Mouse (Mus musculus) stomach, postnatal 0 days (tissue): Measurements from ENCODE around the gene Pak2.

Experiments used
- CTCF ChIP-seq: IDR thresholded peaks from 2 replicates; pipeline ENCODE4 v1.5.1; 2016; ENCODE audit warnings: antibody characterized with exemption, low read depth, mild to moderate bottlenecking, moderate library complexity
- EP300 ChIP-seq: optimal IDR thresholded peaks from 2 replicates; pipeline ENCODE3; 2016; ENCODE audit warnings: antibody characterized with exemption

DNA sequence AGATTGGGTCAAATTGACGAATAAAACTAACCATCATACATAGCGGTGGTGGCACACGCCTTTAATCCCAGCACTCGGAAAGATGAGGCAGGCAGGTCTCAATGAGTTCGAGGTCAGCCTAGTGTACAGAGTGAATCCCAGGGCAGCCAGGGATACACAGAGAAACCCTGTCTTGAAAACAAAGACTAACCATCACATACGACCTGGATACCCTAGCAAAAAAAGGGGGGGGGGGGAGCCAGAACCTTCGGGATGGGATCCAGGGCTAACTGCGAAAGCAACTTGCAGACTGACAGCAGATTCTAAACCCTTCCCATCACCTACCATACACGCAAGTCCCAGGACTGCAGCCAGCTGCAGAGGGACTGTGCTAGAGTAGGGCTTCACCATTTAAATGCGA is 35.3 kb upstream of the Pak2 start:
- TF ChIP-seq CTCF, result no peak
- no peak for TF ChIP-seq EP300
